Mouse (Mus musculus): ENCODE measurements around the gene Kif26b. TPM values are rescaled to one million over a fixed set of nuclear protein-coding genes. Genes with fewer than 3 reads are reported as not detected.
A peak's percentile ranks its signal among the peaks of the same experiment; 100 is the strongest.

The Kif26b gene
- polyA plus RNA-seq, 1 experiment from 2014 or later: 10.0 TPM

DNA sequence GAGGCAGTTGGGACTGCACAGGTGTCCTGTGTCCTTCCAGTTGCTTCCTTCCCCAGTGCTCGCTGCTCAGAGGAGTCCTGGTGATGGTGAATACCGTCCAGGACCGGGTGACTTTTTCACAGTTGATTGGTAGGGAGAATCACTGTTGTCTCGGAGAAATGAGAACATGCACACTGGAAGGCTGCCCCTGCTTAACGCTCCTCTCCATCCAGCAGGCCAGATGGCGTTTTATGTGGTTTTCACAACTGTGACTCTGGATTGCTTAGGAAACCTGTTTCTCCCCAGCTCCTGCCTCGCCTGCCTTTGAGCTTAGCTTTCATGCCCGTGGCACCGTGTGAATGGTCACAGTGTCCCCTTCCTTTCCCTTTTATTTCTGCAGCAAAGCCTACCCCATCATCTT is 95.0 kb downstream of the Kif26b start:
- no peaks in the 10 kb centered on the region for H3K9me3 ChIP-seq
- H3K36me3 ChIP-seq (replicated peaks): no peaks in the 10 kb centered on the region
- no peak overlapping the region for H3K4me3 ChIP-seq
- H3K9ac ChIP-seq: no peak overlapping the region
- H3K27me3 ChIP-seq (replicated peaks): no peaks in the 10 kb centered on the region
- WGBS: 72% methylated on average over 9 of the region's 9 CpGs
- H3K4me2 ChIP-seq: no peak overlapping the region
- peaks cover 9% of the 10 kb centered on the region for H3K4me1 ChIP-seq
- no peak for ATAC-seq (replicated peaks)
- no peak overlapping the region for H3K27ac ChIP-seq

DNA sequence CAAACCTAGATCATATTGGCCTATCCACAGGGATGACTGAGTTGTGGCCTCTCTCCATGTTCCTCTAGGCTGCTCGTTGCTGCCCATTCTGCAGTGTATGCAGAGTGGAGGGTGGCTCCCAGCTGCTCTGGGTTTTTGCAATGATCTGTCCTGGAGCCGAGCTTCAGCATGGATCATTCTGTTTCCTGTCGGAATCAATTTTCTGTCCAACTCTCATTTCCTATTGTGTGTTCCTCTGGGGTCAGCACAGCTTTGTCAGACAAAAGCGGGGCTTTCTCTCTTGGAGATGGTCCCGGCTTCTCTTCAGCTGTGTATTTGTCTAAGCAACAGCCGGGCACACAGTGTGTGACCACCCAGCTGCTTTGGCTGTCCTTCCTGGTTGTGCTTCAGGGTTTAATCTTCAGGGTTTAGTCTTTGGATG is 98.0 kb downstream of the Kif26b start:
- Histone ChIP-seq H3K4me1 (peaks cover 9% of the 10 kb centered on the region), H3K9me3 (no peaks in the 10 kb centered on the region), H3K27me3 (replicated peaks) (no peaks in the 10 kb centered on the region), H3K9ac (no peak overlapping the region), H3K4me2 (no peak overlapping the region), H3K36me3 (replicated peaks) (no peaks in the 10 kb centered on the region), H3K4me3 (no peak overlapping the region), H3K27ac (peak overlapping the region; percentile 56)
- peak; percentile 62 for ATAC-seq (replicated peaks)
- WGBS: 20% methylated on average over 6 of the region's 6 CpGs

DNA sequence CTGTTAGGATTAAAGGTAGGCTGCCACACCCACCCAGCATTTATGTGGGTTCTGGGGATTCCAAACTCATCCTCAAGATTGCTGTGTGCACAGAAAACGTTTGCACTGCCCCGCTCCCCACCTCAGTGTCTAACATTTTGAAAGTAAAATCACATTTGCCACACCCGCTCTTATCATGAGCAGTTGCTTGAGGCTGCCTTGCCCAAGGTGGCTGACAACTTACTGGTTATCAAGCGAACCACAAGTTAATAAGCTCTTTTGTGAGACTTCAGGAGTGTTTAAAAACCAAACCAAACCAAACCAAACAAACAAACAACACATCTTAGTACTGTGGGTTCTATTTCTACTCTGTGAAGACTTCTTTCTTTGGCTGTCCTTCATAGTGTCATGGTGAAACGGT is 101.1 kb downstream of the Kif26b start:
- Histone ChIP-seq H3K4me3 (no peak overlapping the region), H3K27me3 (replicated peaks) (no peaks in the 10 kb centered on the region), H3K9me3 (no peaks in the 10 kb centered on the region), H3K9ac (no peak overlapping the region), H3K4me1 (peaks cover 17% of the 10 kb centered on the region), H3K4me2 (no peak overlapping the region), H3K27ac (no peak overlapping the region), H3K36me3 (replicated peaks) (no peaks in the 10 kb centered on the region)
- no peak for ATAC-seq (replicated peaks)
- 84% methylated on average over 5 of the region's 5 CpGs for WGBS

DNA sequence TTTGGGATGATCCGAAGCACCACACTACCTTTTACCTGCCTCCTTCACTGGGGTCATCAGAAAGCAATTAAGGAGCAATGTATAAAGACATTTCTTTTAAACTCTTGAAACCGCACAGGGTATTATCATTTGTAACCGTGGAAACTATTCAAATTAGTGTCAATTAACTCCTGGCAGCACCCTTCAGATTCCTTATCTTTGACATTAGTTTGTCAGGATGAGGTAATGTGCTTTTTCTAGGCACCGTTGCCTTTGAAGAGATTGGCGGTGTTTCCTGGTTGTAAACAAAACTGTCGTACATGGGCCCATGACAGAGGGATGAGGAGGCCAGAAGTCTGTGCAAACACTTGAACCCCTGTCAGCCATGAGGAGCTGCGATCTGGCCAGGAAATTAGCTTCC is 102.9 kb downstream of the Kif26b start:
- 58% methylated on average over 7 of the region's 7 CpGs for WGBS
- Histone ChIP-seq H3K9me3 (no peaks in the 10 kb centered on the region), H3K4me3 (no peak overlapping the region), H3K4me2 (no peak overlapping the region), H3K4me1 (peaks cover 16% of the 10 kb centered on the region), H3K9ac (no peak overlapping the region), H3K27me3 (replicated peaks) (no peaks in the 10 kb centered on the region), H3K27ac (no peak overlapping the region), H3K36me3 (replicated peaks) (no peaks in the 10 kb centered on the region)
- no peak for ATAC-seq (replicated peaks)

DNA sequence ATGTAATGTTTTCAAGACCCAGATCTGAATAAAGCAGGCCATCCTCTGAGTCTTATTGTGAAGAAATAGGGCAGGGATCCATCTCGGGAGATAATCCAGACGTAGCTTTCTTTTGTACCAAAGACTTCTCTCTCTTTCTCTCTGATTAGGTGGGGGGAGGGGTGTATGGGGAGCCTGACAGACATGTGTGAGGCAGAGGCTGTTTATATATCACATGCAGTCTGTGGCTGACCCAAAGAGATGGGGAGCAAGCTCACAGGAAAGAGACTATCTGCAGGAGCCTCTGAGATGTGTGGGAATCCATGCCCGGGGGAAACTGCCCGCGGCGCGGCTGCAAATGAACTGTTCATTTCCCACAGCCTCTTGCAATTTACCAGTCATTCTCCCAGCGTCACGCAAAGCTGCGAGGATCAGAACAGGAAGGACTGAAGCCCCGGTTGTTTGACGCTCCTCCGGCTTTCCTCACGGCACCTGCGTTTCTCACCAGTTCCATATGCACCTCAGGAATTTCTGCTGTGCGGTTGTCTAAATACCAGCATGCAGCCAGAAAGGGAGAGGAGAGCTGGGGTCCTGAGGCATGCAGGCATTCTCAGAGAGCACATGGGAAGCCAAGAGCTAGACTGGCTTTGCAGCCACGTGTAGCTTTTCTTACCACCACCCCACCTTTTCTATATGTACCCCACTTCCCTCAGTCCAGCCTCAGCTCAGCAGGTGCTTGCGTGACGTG is 105.6 kb downstream of the Kif26b start:
- no peaks in the 10 kb centered on the region for H3K27me3 ChIP-seq (replicated peaks)
- ATAC-seq (replicated peaks): peak; percentile 67
- H3K4me1 ChIP-seq: peaks cover 21% of the 10 kb centered on the region
- H3K4me3 ChIP-seq: no peak overlapping the region
- WGBS: 47% methylated on average over 19 of the region's 19 CpGs
- H3K36me3 ChIP-seq (replicated peaks): no peaks in the 10 kb centered on the region
- H3K9ac ChIP-seq: no peak overlapping the region
- peak overlapping the region; percentile 26; the same call in 1 of the 2 replicates for H3K4me2 ChIP-seq
- peak overlapping the region; percentile 51 for H3K27ac ChIP-seq
- no peaks in the 10 kb centered on the region for H3K9me3 ChIP-seq

DNA sequence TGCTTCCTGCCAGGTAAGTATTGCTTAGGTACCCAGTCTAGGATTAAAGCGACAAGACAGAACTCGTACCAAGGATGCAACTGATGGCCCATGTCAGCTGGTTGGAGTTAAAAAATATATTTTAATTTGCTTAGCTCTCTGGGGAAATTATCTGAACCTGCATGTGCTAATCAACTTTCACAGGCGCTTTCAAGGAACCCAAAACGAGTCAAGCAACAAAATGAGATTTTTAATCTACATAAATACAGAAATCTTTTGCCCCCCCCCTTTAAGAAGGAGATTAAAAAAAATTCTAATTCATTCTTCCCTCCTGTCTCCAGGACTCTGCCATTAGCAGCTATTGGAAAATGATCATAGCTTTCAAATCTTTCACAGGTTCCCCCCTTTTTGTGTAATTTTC is 106.5 kb downstream of the Kif26b start:
- no peak overlapping the region for H3K27ac ChIP-seq
- 57% methylated on average over 4 of the region's 4 CpGs for WGBS
- H3K4me1 ChIP-seq: peaks cover 21% of the 10 kb centered on the region
- no peak for ATAC-seq (replicated peaks)
- H3K9me3 ChIP-seq: no peaks in the 10 kb centered on the region
- no peaks in the 10 kb centered on the region for H3K36me3 ChIP-seq (replicated peaks)
- H3K4me3 ChIP-seq: no peak overlapping the region
- H3K9ac ChIP-seq: no peak overlapping the region
- no peaks in the 10 kb centered on the region for H3K27me3 ChIP-seq (replicated peaks)
- H3K4me2 ChIP-seq: no peak overlapping the region

DNA sequence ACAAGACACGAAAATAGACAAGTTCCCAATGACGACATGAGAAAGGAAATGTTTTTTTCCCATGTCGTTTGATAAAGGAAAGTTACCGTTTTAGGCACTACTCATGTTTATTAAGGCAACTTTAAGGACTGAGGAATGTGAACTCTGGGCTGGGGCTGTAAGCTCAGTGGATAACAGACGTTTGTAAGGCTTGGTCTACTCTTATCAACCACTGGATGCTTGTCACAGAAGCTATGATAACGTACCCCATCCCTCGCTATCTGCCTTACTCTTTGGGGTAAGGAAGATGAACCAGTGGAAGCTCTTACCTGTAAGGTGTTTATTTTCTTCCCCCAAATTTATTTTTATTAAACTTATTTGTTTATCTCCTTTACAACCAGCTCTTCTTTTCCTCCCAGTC is 108.4 kb downstream of the Kif26b start:
- no peak overlapping the region for H3K27ac ChIP-seq
- no peaks in the 10 kb centered on the region for H3K9me3 ChIP-seq
- no peak for ATAC-seq (replicated peaks)
- no peak overlapping the region for H3K4me2 ChIP-seq
- H3K4me1 ChIP-seq: peaks cover 21% of the 10 kb centered on the region
- no peak overlapping the region for H3K9ac ChIP-seq
- H3K27me3 ChIP-seq (replicated peaks): no peaks in the 10 kb centered on the region
- WGBS: 89% methylated on average over 7 of the region's 7 CpGs
- H3K4me3 ChIP-seq: no peak overlapping the region
- H3K36me3 ChIP-seq (replicated peaks): no peaks in the 10 kb centered on the region

DNA sequence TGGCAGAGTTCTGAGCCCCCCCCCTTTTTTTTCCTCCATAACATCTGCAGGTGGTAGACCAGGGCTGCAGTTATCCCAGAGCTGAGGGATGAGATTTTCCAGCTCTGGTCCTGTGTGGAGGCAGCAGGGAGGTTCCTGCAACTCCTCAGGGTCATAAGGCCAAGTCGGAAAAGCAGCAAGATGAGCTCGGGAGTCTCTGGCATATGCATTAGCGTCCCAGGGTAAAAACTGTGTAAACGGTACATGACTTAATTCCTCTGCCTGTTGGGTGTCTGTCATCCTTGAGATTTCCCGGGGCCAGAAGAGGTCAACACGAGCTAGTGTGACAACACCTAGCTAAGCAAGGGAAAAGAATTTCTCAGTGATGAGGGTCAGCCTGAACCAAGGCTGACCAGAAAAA is 111.0 kb downstream of the Kif26b start:
- Histone ChIP-seq H3K36me3 (replicated peaks) (no peaks in the 10 kb centered on the region), H3K4me1 (peaks cover 14% of the 10 kb centered on the region), H3K4me2 (no peak overlapping the region), H3K27ac (no peak overlapping the region), H3K4me3 (no peak overlapping the region), H3K9me3 (no peaks in the 10 kb centered on the region), H3K27me3 (replicated peaks) (no peaks in the 10 kb centered on the region), H3K9ac (no peak overlapping the region)
- WGBS: 66% methylated on average over 6 of the region's 6 CpGs
- ATAC-seq (replicated peaks): no peak

DNA sequence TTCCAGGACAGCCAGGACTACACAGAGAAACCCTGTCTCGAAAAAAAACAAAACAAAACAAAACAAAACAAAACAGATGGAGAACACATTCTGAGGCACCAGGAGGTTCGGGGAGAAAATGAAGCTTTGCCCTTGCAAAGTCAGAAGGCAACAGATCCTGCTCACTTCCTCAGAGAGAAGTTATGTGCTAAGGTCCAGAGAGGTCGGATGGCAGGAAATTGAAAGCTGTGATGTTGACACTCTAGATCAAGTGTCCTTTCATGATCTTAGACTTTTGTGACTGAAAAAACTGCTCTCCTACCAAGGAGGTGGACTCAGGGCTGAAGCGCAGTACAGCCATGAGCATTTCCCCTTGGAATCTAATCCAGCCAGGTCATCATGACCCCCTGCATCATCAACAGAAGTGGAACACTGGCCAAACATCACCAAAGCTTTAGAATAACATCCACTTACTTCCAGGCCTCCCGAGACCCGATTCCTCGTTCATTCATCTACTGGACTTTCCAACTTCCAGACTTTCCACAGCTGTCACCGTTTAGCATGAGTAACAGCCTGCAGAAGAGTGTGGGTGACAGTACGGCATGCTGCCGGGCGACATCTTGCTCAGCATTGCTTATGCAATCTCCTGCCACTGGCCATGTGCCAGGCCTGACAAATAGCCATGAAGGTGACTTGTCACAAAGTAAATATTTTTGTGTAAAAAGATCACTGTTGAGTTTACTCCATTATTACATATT is 112.0 kb downstream of the Kif26b start:
- no peaks in the 10 kb centered on the region for H3K36me3 ChIP-seq (replicated peaks)
- H3K9me3 ChIP-seq: no peaks in the 10 kb centered on the region
- H3K27me3 ChIP-seq (replicated peaks): no peaks in the 10 kb centered on the region
- H3K4me2 ChIP-seq: no peak overlapping the region
- no peak for ATAC-seq (replicated peaks)
- H3K9ac ChIP-seq: no peak overlapping the region
- peaks cover 10% of the 10 kb centered on the region for H3K4me1 ChIP-seq
- 80% methylated on average over 11 of the region's 11 CpGs for WGBS
- H3K4me3 ChIP-seq: no peak overlapping the region
- H3K27ac ChIP-seq: no peak overlapping the region

DNA sequence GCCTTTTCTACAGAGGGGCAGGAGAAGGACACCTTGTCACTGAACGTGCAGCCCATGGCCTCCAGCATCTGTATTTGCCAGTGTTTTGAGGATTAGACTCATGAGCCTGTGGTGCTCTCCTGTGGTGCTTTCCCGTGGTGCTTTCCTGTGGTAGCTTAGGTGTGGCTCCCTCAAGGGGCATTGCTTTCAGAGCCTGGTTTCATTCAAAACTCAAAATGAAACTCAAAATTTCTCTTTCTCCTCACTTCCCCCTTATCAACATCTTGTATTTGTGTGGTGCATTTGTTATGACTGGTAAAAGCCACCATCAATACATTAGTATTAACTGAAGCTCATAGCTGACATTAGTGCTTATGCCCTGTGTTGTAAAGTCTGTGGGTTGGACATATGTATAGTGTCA is 112.9 kb downstream of the Kif26b start:
- Histone ChIP-seq H3K27ac (no peak overlapping the region), H3K4me2 (no peak overlapping the region), H3K4me1 (peaks cover 10% of the 10 kb centered on the region), H3K36me3 (replicated peaks) (no peaks in the 10 kb centered on the region), H3K4me3 (no peak overlapping the region), H3K27me3 (replicated peaks) (no peaks in the 10 kb centered on the region), H3K9ac (no peak overlapping the region), H3K9me3 (no peaks in the 10 kb centered on the region)
- no peak for ATAC-seq (replicated peaks)
- 80% methylated on average over 2 of the region's 2 CpGs for WGBS

DNA sequence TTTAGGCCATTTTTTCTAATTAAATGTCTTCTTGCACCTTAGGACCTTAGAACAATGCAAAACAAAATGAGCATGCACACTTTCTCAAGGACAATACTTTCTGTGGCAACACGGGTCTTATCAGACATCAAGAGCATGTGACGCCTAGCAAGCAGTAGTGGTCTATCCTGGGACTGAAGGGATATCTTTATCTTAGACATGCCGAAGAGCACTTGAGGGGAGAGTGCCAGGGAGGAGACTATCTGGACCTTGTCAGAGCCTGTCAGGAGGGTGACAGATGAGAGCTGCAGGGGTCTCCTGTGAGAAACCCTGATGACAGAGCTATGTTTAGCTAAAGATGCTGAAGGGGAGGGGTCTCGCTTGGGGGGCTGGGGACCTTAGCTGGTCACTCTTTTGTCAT is 116.0 kb downstream of the Kif26b start:
- WGBS: 85% methylated on average over 4 of the region's 4 CpGs
- Histone ChIP-seq H3K4me1 (no peaks in the 10 kb centered on the region), H3K36me3 (replicated peaks) (no peaks in the 10 kb centered on the region), H3K9ac (no peak overlapping the region), H3K4me2 (no peak overlapping the region), H3K4me3 (no peak overlapping the region), H3K27ac (no peak overlapping the region), H3K9me3 (no peaks in the 10 kb centered on the region), H3K27me3 (replicated peaks) (no peaks in the 10 kb centered on the region)
- no peak for ATAC-seq (replicated peaks)

DNA sequence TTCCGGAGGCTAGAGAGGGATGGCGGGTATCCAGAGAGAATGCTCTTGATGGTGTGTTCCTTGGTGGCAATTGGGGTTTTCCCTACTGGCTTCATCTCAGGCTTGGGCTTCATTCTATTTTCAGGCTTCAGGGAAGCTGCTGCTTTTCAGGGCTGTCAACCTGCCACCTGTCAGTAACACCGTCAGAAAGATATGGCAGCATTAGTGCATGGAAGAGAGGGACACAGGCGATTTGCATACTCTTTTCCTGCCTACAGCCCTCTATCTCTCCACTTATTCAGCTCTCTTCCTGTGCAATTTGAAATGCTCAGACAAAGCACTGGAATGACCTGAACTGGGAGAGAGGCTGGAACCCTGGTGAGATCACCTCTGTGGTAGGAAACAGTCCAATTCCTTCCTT is 117.7 kb downstream of the Kif26b start:
- 76% methylated on average over 4 of the region's 4 CpGs for WGBS
- Histone ChIP-seq H3K9me3 (no peaks in the 10 kb centered on the region), H3K27ac (no peak overlapping the region), H3K27me3 (replicated peaks) (no peaks in the 10 kb centered on the region), H3K36me3 (replicated peaks) (no peaks in the 10 kb centered on the region), H3K4me3 (no peak overlapping the region), H3K4me1 (no peaks in the 10 kb centered on the region), H3K4me2 (no peak overlapping the region), H3K9ac (no peak overlapping the region)
- no peak for ATAC-seq (replicated peaks)

DNA sequence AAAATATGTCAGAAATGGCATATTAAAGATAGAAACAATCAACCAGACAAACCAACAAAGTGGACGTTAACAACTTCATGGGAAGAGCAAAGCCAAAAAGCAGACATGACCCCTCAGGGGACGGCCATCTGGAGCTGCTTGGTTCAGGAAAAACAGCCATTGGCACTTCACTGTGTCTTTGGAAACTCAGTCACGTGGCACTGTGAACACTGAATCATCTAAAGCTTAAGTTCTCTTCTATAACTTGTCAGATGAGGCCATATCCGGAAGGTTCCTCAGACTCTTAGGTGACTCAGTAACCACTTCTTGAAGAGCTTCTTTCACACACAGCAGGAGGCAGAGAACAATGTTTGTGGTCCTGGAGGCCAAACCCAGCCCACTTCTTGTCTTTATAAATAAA is 126.6 kb downstream of the Kif26b start:
- H3K9ac ChIP-seq: no peak overlapping the region
- H3K27me3 ChIP-seq (replicated peaks): no peaks in the 10 kb centered on the region
- no peak overlapping the region for H3K4me2 ChIP-seq
- WGBS: 89% methylated on average over 4 of the region's 4 CpGs
- H3K9me3 ChIP-seq: no peaks in the 10 kb centered on the region
- H3K36me3 ChIP-seq (replicated peaks): no peaks in the 10 kb centered on the region
- no peak overlapping the region for H3K27ac ChIP-seq
- no peak overlapping the region for H3K4me3 ChIP-seq
- no peak for ATAC-seq (replicated peaks)
- no peaks in the 10 kb centered on the region; the same call in 1 of the 2 replicates for H3K4me1 ChIP-seq
